Mouse (Mus musculus) stomach, postnatal 0 days (tissue): ENCODE measurements around the gene Mpc1.

ENCODE experiments used
- CTCF ChIP-seq: IDR thresholded peaks from 2 replicates; pipeline ENCODE4 v1.5.1; 2016; ENCODE audit warnings: antibody characterized with exemption, low read depth, mild to moderate bottlenecking, moderate library complexity
- EP300 ChIP-seq: optimal IDR thresholded peaks from 2 replicates; pipeline ENCODE3; 2016; ENCODE audit warnings: antibody characterized with exemption

DNA sequence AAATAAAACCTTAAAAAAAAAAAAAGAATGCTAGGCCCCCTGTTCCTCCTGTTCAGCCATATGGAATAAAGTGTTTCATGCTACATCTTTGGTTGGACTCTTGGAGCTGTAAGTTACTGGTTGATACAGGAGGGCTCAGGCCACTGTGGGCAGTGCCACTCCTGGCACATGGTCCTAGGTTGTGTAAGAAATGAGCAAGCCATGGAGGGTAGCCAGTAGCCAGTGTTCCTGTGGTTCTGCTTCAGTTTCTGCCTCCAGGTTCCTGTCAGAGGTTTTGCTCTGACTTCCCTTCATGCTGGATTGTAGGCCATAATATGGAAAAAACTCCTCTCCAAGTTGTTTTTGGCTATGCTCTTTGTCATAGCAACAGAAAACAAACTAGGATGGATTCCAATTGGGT is 8.0 kb downstream of the Mpc1 start:
- TF ChIP-seq CTCF (no peak), EP300 (no peak)
